Mouse (Mus musculus): Measurements from ENCODE around the gene Agap2.
A peak's percentile ranks its signal among the peaks of the same experiment; 100 is the strongest.

The Agap2 gene

DNA sequence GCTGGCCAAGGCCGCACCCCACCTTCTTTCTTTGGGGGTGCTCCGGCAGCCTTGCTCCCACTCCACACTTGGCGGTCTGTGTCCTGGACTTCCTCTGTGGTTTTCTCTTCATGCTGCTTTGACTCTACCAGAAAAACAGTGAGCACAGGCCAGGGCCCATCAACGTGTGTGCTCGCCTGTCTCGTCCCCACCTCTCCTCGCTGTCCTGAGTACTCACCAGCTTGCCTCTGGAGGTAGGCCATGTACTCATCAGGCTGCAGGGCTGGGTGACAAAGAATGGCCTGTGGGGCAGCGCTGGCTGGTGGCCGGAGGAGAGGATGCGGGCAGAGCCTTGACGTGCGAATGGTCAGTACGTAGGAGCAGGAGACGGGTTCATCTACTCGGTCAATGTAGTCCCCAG is 24.8 kb downstream of the Agap2 start:
- no peak for DNase-seq (ENCODE audit: extremely low read depth, insufficient read length, low spot score)

GRCm38 (mm10) chr10:127100414-127100813 is 25.3 kb downstream of the Agap2 start:
- no peak for DNase-seq (ENCODE audit: extremely low read depth, insufficient read length, low spot score)

GRCm38 (mm10) chr10:127101151-127101550 is 26.1 kb downstream of the Agap2 start:
- DNase-seq (ENCODE audit: extremely low read depth, insufficient read length, low spot score): no peak

DNA sequence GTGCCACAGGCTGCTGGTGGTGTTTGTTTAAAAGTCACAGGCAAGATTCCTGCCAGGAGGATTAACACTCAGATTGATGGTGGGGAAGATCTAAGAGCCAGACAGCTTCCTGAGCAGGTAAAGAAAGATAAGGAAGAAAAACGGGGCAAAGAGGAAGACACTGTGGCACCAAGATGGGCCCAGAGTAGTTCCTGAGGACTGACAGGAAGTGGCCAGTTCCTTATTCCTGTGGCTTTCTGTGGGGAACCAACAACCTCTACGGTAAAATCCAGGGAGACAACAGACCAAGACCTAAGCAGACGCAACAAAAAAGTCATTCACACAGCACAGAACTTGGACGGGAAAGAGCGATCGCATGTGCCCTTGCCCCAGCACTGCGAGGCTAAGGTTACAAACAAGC is 28.5 kb downstream of the Agap2 start:
- no peak for DNase-seq (ENCODE audit: extremely low read depth, insufficient read length, low spot score)

DNA sequence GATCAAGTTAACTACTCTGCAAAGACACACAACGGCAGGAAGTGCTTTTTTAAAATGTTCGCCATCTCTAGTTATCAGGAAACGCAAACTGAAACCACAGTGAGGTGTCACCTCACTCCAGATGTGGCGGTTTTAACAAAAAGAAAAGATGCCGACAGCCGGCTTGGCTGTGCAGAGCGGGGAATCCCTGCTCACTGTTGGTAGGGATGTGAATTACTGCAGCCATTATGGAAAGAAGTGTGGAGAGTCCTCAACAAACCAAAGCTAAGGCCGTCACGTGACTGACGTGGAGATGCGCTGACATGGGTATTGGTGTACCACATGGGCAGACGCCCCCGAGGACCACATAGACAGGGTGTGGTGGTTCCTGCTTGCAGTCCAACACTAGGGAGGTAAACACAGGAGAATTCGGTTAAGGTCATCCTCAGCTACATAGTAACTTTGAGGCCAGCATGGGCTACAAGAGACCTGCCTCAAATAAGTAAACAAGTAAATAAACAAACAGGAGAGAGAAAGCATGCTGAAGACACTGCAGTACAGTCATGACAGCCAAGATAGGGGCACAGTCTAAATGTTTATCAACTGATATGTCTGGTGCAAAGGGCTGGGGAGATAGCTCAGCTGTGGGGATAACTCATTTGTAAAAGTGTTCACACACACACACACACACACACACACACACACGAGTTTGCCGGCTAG is 32.6 kb downstream of the Agap2 start:
- no peak for DNase-seq (ENCODE audit: extremely low read depth, insufficient read length, low spot score)

DNA sequence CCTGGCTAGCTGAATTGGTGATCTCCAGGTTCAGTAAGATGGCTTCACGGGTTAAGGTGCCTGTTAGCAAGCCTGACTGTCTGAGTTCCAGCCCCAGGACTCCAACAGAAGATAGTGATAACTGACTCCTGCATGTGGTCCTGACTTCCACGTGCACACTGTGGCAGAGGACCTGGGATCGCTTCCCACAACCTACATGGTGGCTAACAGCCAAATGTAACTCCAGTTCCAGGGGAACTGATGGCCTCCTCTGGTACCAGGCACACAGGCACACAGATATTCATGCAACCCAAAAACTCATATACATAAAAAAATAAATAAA is 33.1 kb downstream of the Agap2 start:
- no peak for DNase-seq (ENCODE audit: extremely low read depth, insufficient read length, low spot score)

GRCm38 (mm10) chr10:127111001-127111887 is 36.2 kb downstream of the Agap2 start:
- DNase-seq (ENCODE audit: extremely low read depth, insufficient read length, low spot score): no peak

DNA sequence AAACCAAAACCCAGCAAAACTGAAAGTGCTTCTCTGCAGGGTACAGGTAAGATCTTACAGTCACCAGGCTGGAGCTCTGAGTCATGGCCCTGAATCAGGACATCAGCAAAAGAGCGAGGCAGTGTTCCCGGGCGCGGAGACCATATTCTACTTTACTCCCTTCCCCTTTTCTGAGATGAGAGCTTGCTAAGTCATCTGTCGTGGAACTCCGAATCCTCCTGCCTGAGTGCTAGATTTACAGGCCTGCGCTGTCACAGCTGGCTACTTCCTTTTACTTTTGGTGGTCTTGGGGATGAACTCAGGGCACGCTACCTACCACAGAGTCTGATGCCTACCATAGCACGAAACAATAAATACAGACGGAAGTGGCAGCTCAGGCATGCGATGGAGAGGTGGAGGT is 39.3 kb downstream of the Agap2 start:
- no peak for DNase-seq (ENCODE audit: extremely low read depth, insufficient read length, low spot score)

DNA sequence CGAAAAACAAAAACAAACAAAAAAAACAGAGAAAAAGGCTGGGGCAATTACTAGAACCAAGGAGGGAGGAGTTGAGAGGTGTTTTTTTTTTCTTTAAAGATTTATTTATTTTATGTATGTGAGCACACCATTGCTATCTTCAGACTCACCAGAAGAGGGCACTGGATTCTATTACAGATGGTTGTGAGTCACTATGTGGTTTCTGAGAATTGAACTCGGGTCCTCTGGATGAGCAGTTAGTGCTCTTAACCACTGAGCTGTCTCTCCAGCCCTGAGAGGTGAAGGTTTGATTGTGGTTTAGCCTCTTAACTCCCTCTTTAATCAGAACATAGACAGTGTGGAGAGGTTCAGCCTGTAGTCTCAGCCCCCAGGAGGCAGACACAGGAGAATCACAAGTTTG is 40.0 kb downstream of the Agap2 start:
- DNase-seq (ENCODE audit: extremely low read depth, insufficient read length, low spot score): peak; percentile 44

- no peak for DNase-seq (ENCODE audit: extremely low read depth, insufficient read length, low spot score)
These were observed 43.4 kb downstream of the Agap2 start for GRCm38 (mm10) chr10:127118470-127118869.

DNA sequence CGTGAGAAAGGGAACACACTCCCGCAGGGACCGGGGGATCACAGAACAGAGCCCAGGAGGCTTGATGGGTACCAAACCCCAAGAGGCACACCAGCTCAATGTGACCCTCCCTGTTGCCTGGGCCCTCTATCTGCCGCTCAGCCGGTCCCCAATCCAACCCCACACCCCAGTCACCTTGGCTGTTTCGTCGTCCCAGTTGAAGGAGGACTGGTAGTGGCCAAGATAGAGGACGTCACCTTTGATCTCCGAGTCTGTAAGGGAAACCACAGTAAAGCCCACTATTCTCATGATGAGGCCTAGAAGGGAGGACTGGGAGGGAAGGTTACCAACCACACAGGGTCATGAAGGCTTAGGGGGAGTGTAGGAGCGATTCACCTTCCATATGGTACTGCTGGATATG is 44.1 kb downstream of the Agap2 start:
- no peak for DNase-seq (ENCODE audit: extremely low read depth, insufficient read length, low spot score)

- no peak for DNase-seq (ENCODE audit: extremely low read depth, insufficient read length, low spot score)
These were observed 45.4 kb downstream of the Agap2 start for GRCm38 (mm10) chr10:127120301-127121065.

DNA sequence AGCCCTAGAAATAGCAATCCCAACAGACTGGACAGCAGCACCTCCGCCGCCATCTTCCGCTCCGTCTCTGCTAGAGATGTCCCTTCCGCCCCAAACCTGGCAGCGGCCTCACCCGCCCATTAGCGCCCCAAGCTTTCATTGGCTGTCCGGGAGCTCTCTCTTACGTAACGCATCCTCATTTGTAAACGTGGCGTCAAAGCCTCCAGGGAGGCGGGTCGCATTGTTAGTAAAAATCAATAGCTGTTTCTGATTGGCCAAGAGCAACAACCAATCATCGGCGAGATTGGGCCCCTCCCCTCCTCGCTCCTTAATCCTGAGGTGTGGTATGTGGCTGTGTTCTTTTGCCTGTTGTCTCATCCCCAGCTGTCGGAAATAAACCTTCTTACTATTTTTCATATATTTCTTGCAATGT is 46.0 kb downstream of the Agap2 start, which contains the start of gene Os9:
Gene Os9, minus strand, starts transcription at position 66 of the 412 bp plus-strand sequence.
- peak; percentile 89 for DNase-seq (ENCODE audit: extremely low read depth, insufficient read length, low spot score)

- DNase-seq (ENCODE audit: extremely low read depth, insufficient read length, low spot score): no peak
These were observed 46.9 kb downstream of the Agap2 start for GRCm38 (mm10) chr10:127122018-127122417.

DNA sequence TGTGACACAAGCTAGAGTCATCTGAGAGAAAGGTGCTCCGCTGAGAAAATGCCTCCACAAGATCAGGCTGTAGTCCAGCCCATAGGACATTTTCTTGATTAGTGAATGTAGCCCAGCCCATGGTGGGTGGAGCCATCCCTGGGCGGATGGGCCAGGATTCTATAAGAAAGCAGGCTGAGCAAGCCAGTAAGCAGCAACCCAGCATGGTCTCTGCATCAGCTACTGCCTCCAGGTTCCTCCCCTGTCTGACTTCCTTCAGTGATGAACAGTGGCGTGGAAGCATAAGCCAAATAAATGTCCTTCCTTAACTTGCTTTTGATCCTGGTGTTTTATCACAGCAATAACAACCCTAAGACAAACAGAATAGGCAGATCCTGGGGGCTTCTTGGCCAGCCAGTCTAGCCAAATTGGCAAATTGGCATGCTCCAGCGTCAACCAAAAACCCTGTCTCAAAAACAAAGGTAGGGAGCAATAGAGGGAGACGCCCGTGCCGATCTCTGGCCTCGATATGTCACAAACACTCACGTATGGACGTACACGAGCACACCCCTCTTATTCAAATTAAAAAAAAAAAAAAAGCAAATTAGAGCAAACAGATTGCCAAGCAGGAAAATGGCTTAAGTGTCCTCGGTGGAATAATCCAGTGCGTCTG is 47.8 kb downstream of the Agap2 start:
- no peak for DNase-seq (ENCODE audit: extremely low read depth, insufficient read length, low spot score)

- peak; percentile 46 for DNase-seq (ENCODE audit: extremely low read depth, insufficient read length, low spot score)
These were observed 48.3 kb downstream of the Agap2 start for GRCm38 (mm10) chr10:127123436-127123805.

GRCm38 (mm10) chr10:127125210-127126001 is 50.3 kb downstream of the Agap2 start:
- peak; percentile 54 for DNase-seq (ENCODE audit: extremely low read depth, insufficient read length, low spot score)

GRCm38 (mm10) chr10:127126579-127126978 is 51.5 kb downstream of the Agap2 start:
- DNase-seq (ENCODE audit: extremely low read depth, insufficient read length, low spot score): no peak

DNA sequence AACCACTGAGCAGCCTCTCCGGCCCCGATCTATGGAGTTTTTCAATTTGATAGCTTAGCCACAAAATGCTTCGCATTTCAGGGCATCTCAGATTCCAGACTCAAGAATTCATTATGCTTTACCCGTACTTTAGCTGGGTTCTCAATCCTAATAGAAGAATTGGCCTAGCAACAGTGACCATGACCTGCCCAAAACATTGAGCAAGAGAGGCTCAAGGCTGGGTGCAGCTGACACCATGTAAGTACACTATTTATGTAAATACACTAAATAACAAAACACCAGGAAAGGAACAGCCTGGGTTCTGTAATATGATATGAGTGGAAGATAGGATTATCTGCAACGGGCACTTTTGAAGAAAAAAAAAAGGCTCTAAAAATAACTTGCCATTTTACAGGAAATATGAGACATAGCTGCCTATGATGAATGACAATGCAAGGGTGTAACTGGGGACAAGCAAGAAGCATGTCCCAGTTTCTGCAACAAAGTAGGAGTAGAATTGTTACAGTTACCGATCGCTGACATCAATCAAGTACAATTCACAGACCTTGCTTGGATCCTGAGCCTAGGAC is 52.7 kb downstream of the Agap2 start:
- no peak for DNase-seq (ENCODE audit: extremely low read depth, insufficient read length, low spot score)

DNA sequence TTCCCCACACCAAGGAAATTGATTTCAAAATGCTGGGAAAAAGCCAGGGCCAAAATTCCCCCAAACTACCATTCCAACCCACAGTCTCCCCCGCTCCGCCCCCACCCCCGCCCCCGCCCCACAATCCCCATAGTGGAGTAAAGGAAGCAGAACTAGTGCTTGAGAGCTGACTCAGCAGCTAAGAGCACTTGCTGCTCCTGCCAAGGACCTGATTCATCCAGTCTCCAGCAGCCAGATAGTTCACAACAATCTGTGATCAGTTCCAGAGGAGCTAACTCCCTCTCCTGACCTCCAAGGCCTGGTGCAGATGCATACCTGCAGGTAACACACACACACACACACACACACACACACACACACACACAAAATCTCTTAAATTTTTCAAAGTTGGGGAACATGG is 54.3 kb downstream of the Agap2 start:
- no peak for DNase-seq (ENCODE audit: extremely low read depth, insufficient read length, low spot score)
